Mouse (Mus musculus) large intestine, adult 2 months (tissue): Measurements from ENCODE around the gene 2610028H24Rik. TPM values are rescaled to one million over a fixed set of nuclear protein-coding genes. Genes with fewer than 3 reads are reported as not detected.

Experiments
- DNase-seq: peaks from one replicate; pipeline ENCODE4 v3.0.0-alpha.2; 2012; ENCODE audit warnings: low read depth, low spot score
- WGBS: fragments of 180-500 bp; shearing (Covaris S2); methylation state at CpG from one replicate; pipeline ENCODE4 v1.1.7; 2018; 5-methylcytosine and 5-hydroxymethylcytosine counted together
- polyA plus RNA-seq: library from polyadenylated mRNA; depleted of rRNA; stranded (reverse); fragments of >200 nt; gene quantifications from 2 replicates; pipeline ENCODE4 v1.2.3, GENCODE M21; 2012; rRNA removed

The 2610028H24Rik gene
- polyA plus RNA-seq, result not detected in 2 replicates

- DNase-seq, result no peak
- WGBS, result 68% methylated on average over 5 of the region's 5 CpGs
These were observed at the start of gene 2610028H24Rik for GRCm38 (mm10) chr10:76448851-76449250. Gene 2610028H24Rik, plus strand, starts transcription at chr10:76449081.

DNA sequence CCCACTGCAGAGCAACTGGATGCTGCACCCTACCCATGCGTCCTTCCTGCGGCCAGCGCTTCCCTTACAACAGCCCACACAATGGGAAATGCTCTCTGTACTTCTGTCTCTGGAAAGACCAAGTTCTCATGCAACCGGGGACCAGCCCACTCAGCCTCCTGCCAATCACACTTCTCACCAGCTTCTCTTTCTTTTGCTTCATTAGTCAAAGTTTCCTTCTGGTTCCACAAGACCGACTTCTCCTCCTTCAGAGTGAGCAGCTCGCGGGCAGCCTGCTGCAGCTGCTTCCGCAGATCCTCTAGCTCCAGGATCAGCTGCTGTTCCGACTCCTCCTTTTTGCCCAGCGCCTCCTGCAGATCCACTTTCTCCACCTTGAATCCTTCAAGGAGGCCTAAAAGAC lies 40.4 kb upstream of the 2610028H24Rik start:
- 95% methylated on average over 10 of the region's 10 CpGs for WGBS
- DNase-seq, result no peak

DNA sequence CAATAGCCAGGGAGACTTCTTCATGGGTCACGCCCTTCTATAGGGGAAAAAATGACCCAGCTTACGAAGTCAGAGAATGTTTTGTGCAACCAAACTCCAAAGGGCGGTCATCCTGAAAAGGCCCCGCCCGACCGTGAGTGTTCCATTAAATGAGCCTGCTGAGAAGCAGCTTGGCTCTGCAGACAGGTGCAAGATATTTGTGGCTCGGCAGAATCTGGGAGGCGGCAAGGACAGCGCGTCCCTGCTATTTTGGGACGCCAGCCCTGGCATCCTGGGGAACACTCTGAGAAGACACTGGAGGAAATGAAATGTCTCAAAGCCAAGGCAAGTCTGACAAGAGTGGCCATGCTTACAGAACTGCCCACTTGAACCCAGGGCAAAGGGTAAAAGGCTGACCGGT lies 32.1 kb upstream of the 2610028H24Rik start:
- 79% methylated on average over 12 of the region's 12 CpGs for WGBS
- no peak for DNase-seq

DNA sequence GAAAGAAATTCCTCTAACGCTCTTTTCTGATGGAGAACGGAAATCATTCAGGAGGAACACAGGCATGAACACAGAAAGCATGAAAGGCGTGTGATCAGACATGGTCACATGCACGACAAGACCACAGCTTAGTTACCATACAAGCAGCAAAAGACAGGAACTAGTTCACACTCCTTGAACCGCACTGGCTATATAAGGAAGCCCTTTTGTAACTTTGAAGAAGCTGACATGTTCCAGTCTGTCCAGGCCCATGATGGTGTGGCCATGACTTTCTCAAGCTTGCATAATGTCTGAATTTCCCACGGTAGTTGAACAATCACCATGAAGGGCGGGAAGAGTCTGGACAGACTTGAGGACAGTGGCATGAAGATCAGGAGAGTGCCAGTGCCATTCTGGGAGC lies 23.2 kb upstream of the 2610028H24Rik start:
- WGBS, result 94% methylated on average over 7 of the region's 7 CpGs
- no peak for DNase-seq

DNA sequence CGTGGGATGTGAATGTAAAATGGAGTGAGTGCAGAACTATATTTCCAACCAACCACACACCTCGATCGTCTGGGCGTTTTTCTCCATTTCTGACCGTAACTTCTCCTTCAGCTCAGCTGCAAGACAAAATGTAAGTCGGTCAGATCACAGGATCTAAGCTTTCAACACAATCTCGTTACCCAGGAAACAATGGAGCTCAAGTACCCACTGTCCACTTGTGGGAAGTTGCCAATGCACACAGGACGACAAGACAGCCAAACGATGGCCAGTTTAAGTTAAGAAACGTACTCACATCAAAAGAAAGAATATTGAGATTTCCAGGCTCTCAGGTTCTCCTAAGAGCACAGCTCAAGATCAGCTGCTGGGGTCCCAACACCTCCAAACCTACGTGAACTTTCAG lies 15.0 kb upstream of the 2610028H24Rik start:
- 95% methylated on average over 11 of the region's 11 CpGs for WGBS

DNA sequence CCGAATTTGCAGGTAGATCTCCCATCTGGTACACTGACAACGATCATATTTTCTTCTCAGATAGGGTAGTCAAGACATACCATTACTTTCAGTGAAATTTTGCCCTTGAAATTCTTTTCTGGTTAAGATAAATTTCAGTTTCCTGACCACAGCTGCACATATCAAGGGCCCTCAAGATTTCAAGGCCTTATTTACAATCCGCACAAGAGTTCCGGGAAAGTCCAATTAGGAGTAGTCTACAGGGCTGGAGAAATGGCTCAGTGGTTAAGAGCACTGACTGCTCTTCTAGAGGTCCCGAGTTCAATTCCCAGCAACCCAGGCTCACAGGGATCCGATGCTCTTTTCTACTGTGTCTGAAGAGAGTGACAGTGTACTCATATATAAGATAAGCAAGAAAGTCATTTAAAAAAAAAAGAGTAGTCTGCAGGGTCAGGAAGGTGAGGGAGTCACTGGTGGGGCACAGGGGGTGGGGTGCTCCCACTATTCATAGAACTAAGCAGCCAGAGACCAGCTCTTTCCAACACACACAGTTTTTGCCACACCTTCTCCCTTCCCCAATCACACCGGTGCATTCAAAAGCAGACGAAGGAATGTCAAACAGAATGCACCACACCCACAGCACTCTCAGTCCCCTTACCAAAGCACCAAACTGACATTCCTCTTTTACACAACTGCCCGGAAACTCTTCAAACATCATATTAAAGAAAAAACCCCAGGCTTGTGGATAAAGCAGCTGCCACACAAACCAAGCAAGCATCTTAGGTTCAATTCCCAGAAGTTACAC lies 9.6 kb upstream of the 2610028H24Rik start:
- DNase-seq, result no peak
- WGBS, result 75% methylated on average over 9 of the region's 9 CpGs

More for the DNA sequence above, 15.0 kb upstream of the 2610028H24Rik start:
- no peak for DNase-seq

GRCm38 (mm10) chr10:76440281-76440680 lies 8.6 kb upstream of the 2610028H24Rik start, which contains the start of gene AC141477.1:
Gene AC141477.1, minus strand, starts transcription at chr10:76440444.
- no peak for DNase-seq
- WGBS, result 95% methylated on average over 17 of the region's 17 CpGs

DNA sequence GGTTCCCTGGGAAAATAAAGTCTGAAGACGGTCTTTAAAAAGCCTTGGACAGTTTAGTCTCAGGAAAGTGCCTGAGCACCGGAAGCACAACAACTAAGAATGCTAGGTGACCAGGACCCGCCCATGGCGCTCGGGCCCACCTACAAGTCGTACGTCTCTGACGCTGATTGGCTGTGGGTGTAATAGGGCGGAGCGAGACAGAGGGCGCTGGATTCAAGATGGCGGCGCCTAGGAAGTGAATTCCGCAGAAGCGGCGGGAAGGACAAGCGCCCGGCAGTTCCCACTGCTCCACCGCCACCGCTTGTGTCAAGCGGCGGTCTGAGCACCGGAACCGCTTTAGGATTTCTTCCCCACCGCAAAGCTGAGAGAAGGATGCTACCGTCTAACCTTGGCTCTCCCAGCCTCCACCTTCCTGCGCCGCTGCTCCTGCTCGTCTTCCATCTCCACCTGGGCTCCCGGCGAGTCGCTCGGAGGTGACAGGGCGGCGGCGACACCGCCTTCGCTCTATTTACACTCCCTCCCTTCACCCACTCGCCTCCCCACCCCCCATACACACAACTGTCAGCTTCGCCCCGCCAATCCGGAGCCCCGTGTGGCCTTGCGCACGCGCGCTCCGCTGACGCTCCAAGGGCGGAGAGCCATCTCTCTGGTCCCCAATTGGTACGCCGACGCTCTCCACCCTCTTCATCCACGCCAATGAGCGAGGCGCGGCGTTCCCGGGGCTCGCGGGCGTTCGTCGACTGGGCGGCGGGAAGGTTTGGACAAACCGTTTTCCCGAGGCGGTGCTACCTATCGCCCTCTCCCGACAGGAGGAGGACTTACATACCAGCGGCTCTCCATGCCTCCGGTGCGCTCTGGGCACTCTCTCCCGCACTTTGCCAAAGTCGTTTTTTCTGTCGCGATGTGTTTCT lies 6.4 kb upstream of the 2610028H24Rik start, which contains the start of gene Pcnt:
TSS of gene Pcnt (minus strand) at position 609 of the 911 bp plus-strand sequence.
- peak; percentile 90 for DNase-seq
- under 1% methylated on average over 78 of the region's 78 CpGs for WGBS

GRCm38 (mm10) chr10:76445996-76446681 lies 2.7 kb upstream of the 2610028H24Rik start:
- 39% methylated on average over 4 of the region's 4 CpGs for WGBS
- DNase-seq, result peak; percentile 50

- no peak for DNase-seq
- WGBS, result 64% methylated on average over 15 of the region's 15 CpGs
These were observed 1.3 kb upstream of the 2610028H24Rik start for GRCm38 (mm10) chr10:76447406-76448229.

GRCm38 (mm10) chr10:76455289-76455688 lies 6.4 kb downstream of the 2610028H24Rik start:
- no peak for DNase-seq
- 52% methylated on average over 5 of the region's 5 CpGs for whole genome bisulfite sequencing

DNA sequence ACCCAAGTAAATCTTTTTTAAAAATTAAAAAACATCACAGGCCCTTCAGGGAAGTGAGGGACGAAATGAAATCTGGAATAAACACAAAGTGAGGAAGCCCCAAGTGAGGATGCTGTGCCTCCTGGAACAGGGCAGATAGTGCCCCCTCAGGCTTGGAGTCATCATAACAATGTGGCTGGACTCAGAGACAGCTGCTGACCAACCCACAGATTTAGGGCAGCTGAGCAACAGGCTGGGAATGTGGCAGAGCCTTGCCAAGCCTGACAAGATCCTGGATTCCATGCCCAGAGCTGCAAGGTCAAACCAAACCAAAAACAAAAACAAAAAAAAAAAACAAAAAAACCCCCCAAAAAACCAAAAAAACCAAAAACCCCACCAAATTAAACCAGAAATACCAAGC lies 12.4 kb downstream of the 2610028H24Rik start:
- 91% methylated on average over 1 of the region's 1 CpGs for WGBS
- DNase-seq, result no peak

- DNase-seq, result no peak
- 94% methylated on average over 7 of the region's 7 CpGs for WGBS
These were observed 13.4 kb downstream of the 2610028H24Rik start for GRCm38 (mm10) chr10:76462312-76462711.

DNA sequence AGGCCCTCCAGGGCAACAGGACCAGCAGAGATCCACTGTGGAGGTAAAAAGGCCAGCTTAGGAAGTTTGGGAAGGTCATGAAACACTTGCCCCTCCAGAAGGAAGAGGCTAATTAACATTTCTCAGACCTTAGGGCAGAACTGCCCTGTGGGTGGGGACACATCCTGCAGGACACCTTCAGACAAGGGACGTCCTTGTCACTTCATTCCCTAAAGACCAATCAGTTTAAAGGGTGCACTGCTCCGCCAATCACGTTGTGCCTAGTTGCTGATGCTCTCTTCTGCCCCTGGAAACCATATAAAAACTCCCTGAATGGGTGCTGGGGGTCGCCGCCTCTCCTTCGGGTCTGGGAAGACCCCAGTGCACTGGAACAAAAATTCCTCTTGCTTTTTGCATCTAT lies 13.8 kb downstream of the 2610028H24Rik start:
- WGBS, result 91% methylated on average over 6 of the region's 6 CpGs
- no peak for DNase-seq

GRCm38 (mm10) chr10:76468203-76469162 lies 19.6 kb downstream of the 2610028H24Rik start, which contains the start of the genes Mcm3ap and Ybey:
Gene Mcm3ap, plus strand, starts transcription at chr10:76468927.
Gene Ybey, minus strand, starts transcription at chr10:76469114.
- WGBS, result under 1% methylated on average over 55 of the region's 55 CpGs

GRCm38 (mm10) chr10:76473759-76474158 lies 24.9 kb downstream of the 2610028H24Rik start:
- 89% methylated on average over 5 of the region's 5 CpGs for WGBS
- DNase-seq, result no peak

More at GRCm38 (mm10) chr10:76468203-76469162, 19.6 kb downstream of the 2610028H24Rik start, which contains the start of the genes Mcm3ap and Ybey:
- peak; percentile 64 for DNase-seq

DNA sequence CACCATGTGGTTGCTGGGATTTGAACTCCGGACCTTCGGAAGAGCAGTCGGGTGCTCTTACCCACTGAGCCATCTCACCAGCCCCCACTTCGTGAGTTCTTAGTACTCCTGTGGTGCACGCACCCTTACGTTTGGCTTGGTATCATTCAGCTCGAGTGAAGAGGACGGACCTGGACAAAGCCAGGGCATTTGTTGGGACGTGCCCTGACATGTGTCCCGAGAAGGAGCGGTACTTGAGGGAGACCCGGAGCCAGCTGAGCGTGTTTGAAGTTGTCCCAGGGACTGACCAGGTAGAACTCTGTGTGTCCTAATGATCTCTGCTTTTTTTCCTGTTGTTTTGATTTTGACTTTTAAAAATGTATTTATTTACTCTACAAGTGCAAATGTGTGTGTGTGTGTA lies 32.0 kb downstream of the 2610028H24Rik start:
- WGBS, result 95% methylated on average over 13 of the region's 13 CpGs
- no peak for DNase-seq

DNA sequence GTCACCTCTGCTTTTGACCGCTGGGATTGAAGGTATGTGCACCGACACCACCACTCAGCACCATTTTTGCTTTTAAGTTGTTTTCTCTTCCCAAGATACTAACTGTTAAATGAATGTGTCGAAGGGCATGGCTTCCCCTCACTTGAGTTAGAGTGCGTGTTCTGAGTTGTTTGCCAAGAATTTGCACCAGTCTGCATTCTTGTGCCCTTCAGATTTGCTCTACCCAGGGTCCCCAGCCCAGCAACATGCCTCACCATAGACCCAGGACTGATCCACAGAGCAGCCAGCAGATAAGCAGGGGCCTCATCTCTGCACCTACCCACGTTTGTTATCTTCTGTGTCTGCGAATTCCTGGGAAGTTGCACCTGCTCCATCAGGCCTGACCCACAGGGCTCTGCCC lies 32.6 kb downstream of the 2610028H24Rik start:
- 91% methylated on average over 6 of the region's 6 CpGs for WGBS
- DNase-seq, result no peak
